Mouse (Mus musculus): ENCODE data around the gene Cadm2.

- TF ChIP-seq CTCF (IDR thresholded peaks at IDR 0.05; ENCODE audit: insufficient read depth, low read length): no peak
- no peak for TF ChIP-seq POLR2A (IDR thresholded peaks at IDR 0.05; ENCODE audit: borderline replicate concordance, extremely low read depth, low read depth, low read length)
These were observed 695.2 kb downstream of the Cadm2 start for GRCm38 (mm10) chr16:66925517-66925916.

All from lung, adult 2 months (tissue).